Mouse (Mus musculus) G1E (cell line): ENCODE data around the gene Ttc39a. TPM values are rescaled to one million over a fixed set of nuclear protein-coding genes. Genes with fewer than 3 reads are reported as not detected.

ENCODE experiments used
- ATAC-seq: 2 replicates; pipeline ENCODE4 v1.8.0; 2016; ENCODE audit warnings: mild to moderate bottlenecking; ENCODE audit not compliant: insufficient number of reproducible peaks, poor library complexity, low FRiP score, severe bottlenecking; ENCODE audit errors: extremely low read depth
- DNase-seq: peaks from one replicate; pipeline ENCODE4 v3.0.0; 2012; ENCODE audit warnings: low spot score
- H3K27me3 ChIP-seq: 2 replicates; pipeline ENCODE4 v1.6.1; 2012; ENCODE audit warnings: mild to moderate bottlenecking, low read length, inconsistent platforms; ENCODE audit not compliant: insufficient read depth
- H3K36me3 ChIP-seq: replicated peaks from 2 replicates; pipeline ENCODE3; 2012; ENCODE audit warnings: mild to moderate bottlenecking, inconsistent platforms
- H3K4me1 ChIP-seq: 2 replicates; pipeline ENCODE4 v1.6.1; 2012; ENCODE audit warnings: low read depth, low read length, inconsistent platforms, mixed read lengths; ENCODE audit not compliant: insufficient read depth
- H3K4me3 ChIP-seq: 2 replicates; pipeline ENCODE4 v1.5.1; 2012; ENCODE audit warnings: low read depth, mild to moderate bottlenecking, inconsistent platforms, low read length, moderate library complexity, mixed read lengths
- H3K9me3 ChIP-seq: replicated peaks from 2 replicates; pipeline ENCODE4 v1.6.1; 2012; ENCODE audit warnings: inconsistent platforms
- CTCF ChIP-seq: IDR thresholded peaks from 2 replicates; pipeline ENCODE4 v1.5.1; 2012; ENCODE audit warnings: low read depth, low read length, inconsistent platforms, mixed read lengths
- GATA1 ChIP-seq: IDR thresholded peaks from 2 replicates; pipeline ENCODE4 v1.6.1; 2012; ENCODE audit warnings: borderline replicate concordance, low read length, inconsistent platforms, mixed read lengths
- GATA2 ChIP-seq: IDR thresholded peaks from 2 replicates; pipeline ENCODE4 v1.6.1; 2012; ENCODE audit warnings: low read depth, low read length, inconsistent platforms, borderline replicate concordance
- POLR2AphosphoS5 ChIP-seq: IDR thresholded peaks from 2 replicates; pipeline ENCODE4 v1.6.1; 2012; ENCODE audit warnings: low read depth, low read length, inconsistent platforms; ENCODE audit not compliant: insufficient replicate concordance
- TAL1 ChIP-seq: conservative IDR thresholded peaks from 2 replicates; pipeline ENCODE4 v1.6.1; 2012; ENCODE audit warnings: low read depth, low read length, inconsistent platforms, mixed read lengths
- polyA plus RNA-seq: library from polyadenylated mRNA; stranded (reverse); fragments of >175 nt; gene quantifications from 2 replicates; pipeline ENCODE4 v1.2.3, GENCODE M21; 2012
- total RNA-seq, 2 experiments: library from RNA; stranded (forward) in 1 of 2; stranded (reverse) in 1 of 2; fragments of 200-1000 nt in 1 of 2; fragments of >200 nt in 1 of 2; fragmentation: Nextera tagmentation in 1 of 2; gene quantifications; 2 replicates each; pipeline ENCODE4 v1.2.3; 2014 to 2017

Ttc39a gene
- total and polyA plus RNA-seq, 3 experiments: 28.9 to 50.2 (median 40.4) TPM

DNA sequence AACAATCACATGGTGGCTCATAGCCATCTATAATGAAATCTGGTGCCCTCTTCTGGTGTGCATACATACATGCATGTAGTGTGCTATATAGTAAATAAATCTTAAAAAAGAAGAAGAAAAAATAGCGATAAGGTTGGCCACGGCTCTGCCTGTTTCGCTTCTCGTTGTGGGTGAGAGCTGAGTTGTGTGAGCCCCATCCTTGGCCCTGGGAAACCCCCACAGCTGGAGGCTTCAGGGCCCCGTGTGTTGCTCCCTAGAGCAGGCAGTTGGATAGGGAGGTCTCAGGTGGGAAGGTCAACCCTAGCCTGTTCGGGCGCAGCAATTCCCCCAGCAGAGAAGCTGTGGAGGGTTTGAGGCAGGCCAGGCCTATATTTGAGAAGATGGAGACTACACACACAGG, 23.8 kb downstream of the Ttc39a start:
- Histone ChIP-seq H3K9me3 (no peaks in the 10 kb centered on the region), H3K36me3 (peaks cover 72% of the 10 kb centered on the region), H3K27me3 (no peaks in the 10 kb centered on the region), H3K4me3 (no peak overlapping the region), H3K4me1 (peaks cover 18% of the 10 kb centered on the region)
- TF ChIP-seq TAL1: no peak
- TF ChIP-seq POLR2AphosphoS5: no peak
- no peak for TF ChIP-seq GATA1
- no peak for TF ChIP-seq CTCF
- TF ChIP-seq GATA2: no peak
- DNase-seq: no peak
- no peak for ATAC-seq

DNA sequence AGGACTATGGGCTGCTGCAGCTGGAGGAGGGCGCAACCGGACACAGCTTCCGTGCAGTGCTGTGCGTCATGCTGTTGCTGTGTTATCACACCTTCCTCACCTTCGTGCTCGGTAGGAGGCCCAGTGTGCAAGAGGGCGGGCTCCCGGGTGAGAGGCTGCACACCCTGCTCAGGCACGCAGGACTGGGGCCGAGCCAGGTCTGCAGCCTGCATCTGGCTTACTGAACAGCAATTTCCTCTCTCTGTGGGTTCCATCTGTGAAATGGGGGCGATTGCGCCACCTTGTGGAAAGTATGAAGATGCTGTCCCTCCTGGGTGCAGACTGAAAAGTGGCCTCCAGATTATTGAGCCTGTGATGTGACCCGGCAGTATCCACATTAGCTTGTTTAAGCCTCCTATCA, 24.4 kb downstream of the Ttc39a start:
- Histone ChIP-seq H3K4me1 (peaks cover 18% of the 10 kb centered on the region), H3K36me3 (peaks cover 73% of the 10 kb centered on the region), H3K4me3 (peak overlapping the region; percentile 58; the same call in 1 of the 2 replicates), H3K27me3 (no peaks in the 10 kb centered on the region), H3K9me3 (no peaks in the 10 kb centered on the region)
- ATAC-seq: peak; percentile 84
- TF ChIP-seq CTCF (peak; percentile 81), GATA2 (no peak)
- peak; percentile 80 for DNase-seq

DNA sequence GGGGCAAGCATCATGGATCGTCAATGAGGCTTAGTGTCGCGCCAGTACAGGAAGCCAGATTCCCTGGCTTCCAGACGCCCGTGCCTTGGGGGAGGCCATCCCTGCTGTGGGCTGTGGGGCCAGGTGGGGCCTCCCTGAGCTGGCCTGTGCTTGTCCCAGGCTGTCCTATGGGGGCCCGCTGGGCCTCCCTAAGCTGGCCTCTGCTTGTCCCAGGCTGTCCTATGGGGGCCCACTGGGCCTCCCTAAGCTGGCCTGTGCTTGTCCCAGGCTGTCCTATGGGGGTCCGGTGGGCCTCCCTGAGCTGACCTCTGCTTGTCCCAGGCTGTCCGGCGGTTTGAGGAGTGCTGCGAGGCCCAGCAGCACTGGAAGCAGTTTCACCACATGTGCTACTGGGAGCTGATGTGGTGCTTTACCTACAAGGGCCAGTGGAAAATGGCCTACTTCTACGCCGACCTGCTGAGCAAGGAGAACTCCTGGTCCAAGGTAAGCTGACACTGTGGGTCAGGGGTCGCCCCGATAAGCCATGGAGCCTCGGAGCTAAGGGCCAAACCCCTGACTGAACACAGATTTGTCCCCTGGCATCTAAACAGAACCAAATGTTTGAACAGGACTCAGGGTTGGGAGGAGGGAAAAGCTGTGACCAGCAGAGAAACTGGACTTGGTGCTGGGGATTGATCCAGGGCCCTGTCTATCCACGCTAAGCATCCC, 26.4 kb downstream of the Ttc39a start:
- Histone ChIP-seq H3K4me1 (peaks cover 15% of the 10 kb centered on the region), H3K36me3 (peaks cover 64% of the 10 kb centered on the region), H3K9me3 (no peaks in the 10 kb centered on the region), H3K4me3 (no peak overlapping the region), H3K27me3 (no peaks in the 10 kb centered on the region)
- TF ChIP-seq GATA2 (no peak), GATA1 (no peak), POLR2AphosphoS5 (no peak), CTCF (no peak), TAL1 (no peak)
- no peak for DNase-seq
- ATAC-seq: no peak

DNA sequence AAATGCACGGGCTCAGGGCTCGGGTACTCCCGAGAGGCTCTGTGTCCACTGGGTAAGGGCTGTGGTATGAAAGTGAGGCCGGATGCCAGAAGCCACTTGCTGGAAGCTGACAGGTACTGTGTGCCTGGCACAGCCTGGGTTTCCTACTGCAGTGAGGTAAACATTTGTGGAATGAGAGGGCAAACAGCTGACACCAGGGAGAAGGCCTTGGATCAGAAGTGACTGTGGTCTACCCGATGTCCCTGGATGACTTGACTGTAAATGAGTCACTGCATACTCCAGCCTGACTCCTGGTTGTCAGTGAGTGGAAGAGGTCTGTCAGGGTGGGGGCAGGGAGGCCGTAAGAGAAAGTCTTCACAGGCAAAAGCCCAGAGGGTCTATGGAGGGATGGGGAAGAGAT, 27.2 kb downstream of the Ttc39a start:
- Histone ChIP-seq H3K4me3 (no peak overlapping the region), H3K27me3 (no peaks in the 10 kb centered on the region), H3K36me3 (peaks cover 64% of the 10 kb centered on the region), H3K4me1 (peaks cover 21% of the 10 kb centered on the region), H3K9me3 (no peaks in the 10 kb centered on the region)
- TF ChIP-seq POLR2AphosphoS5 (no peak), TAL1 (no peak), GATA1 (no peak), CTCF (no peak), GATA2 (no peak)
- no peak for ATAC-seq
- DNase-seq: no peak

DNA sequence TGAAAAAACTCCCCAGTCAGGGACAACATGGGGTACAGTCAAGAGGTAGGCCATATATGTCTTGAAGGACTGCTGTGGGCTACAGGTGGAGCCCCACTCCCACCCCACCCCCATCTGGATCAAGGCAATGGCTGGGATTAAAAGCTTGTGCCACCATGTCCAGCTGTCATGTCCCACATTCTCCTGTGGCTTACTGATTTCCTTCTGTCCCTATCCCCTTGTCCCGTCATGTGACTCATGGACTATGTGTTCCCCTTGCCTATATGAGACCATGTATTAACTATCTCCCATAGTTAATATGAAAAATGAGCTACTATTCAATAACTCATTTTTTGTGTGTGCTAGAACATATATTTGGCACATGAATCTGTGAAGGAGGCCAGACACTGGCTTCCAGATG, 27.8 kb downstream of the Ttc39a start:
- peaks cover 26% of the 10 kb centered on the region for H3K4me1 ChIP-seq
- H3K4me3 ChIP-seq: no peak overlapping the region
- H3K36me3 ChIP-seq: peaks cover 66% of the 10 kb centered on the region
- no peak for DNase-seq
- no peaks in the 10 kb centered on the region for H3K27me3 ChIP-seq
- no peak for ATAC-seq
- no peak for TF ChIP-seq CTCF
- TF ChIP-seq GATA1: no peak
- no peak for TF ChIP-seq TAL1
- no peak for TF ChIP-seq POLR2AphosphoS5
- TF ChIP-seq GATA2: no peak
- H3K9me3 ChIP-seq: no peaks in the 10 kb centered on the region

DNA sequence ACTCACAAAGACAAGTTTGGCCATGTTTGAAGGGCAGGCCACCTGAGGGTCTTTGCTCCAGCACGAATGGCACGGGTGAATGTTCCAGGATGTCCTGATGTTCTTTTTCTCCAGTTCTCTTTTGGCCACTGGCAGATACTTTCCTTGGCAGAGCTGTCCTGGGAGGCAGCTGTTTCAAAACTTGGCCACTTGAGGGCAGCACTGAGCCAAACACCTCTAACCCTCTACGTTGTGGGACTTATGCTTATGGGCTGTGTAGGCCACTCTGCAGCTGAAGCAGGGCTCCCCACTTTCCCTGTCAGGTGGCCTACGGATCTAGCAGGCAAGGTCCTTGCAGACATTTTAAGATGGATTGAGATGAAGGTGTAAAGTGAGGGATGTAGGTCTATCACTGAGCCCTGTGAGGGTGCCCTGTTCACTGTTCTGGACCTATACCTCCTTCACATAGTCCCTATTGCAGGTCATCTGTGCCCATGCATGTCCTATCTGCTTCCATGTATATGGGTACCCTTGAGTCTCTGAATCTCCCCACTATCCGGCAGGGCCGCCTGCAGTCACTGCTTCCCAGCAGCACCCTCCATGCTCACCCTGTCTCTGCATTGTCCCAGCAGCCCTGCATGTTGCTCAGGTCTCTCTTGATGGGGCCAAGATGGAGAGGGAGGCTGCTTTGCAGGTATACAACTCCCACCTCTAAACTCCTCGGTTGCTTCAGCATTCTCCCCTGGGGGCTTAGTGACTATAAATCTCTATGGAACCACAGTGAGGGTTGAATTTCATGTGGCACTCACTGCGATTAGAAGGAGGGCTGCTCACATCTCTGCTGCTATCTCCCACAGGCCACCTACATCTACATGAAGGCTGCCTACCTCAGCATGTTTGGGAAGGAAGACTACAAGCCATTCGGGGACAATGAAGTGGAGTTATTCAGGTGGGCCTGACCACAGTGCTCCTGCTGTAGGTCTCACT, 31.8 kb downstream of the Ttc39a start:
- TF ChIP-seq GATA1 (no peak), CTCF (peak; percentile 93), GATA2 (no peak), POLR2AphosphoS5 (no peak), TAL1 (no peak)
- Histone ChIP-seq H3K4me1 (peaks cover 32% of the 10 kb centered on the region), H3K4me3 (no peak overlapping the region), H3K9me3 (no peaks in the 10 kb centered on the region), H3K36me3 (peaks cover 75% of the 10 kb centered on the region), H3K27me3 (no peaks in the 10 kb centered on the region)
- DNase-seq: peak; percentile 27
- peak; percentile 75 for ATAC-seq
